Mouse (Mus musculus): ENCODE results near the gene Clic1.

- no peak for TF ChIP-seq POLR2A (IDR thresholded peaks at IDR 0.05; ENCODE audit: borderline replicate concordance, extremely low read depth, insufficient read depth, insufficient read length, poor library complexity, severe bottlenecking)
- no peak for TF ChIP-seq CTCF (IDR thresholded peaks at IDR 0.05; ENCODE audit: borderline replicate concordance, extremely low read depth, insufficient read depth, insufficient read length)
These were observed 26.5 kb upstream of the Clic1 start for GRCm38 (mm10) chr17:35023221-35023620.

Measured in brain, embryonic 14.5 days (tissue).